Mouse (Mus musculus) embryonic facial prominence, embryonic 11.5 days (tissue): ENCODE results near the gene Dynlt1c. TPM values are rescaled to one million over a fixed set of nuclear protein-coding genes. Genes with fewer than 3 reads are reported as not detected.
"Not testable (repeated sequence)": the region's sequence is repeated elsewhere in the genome, so short reads cannot be mapped to it uniquely, and the experiment has no call there.

ENCODE experiments used
- ATAC-seq: fragments of 200-750 bp; cut with Nextera tagmentation; replicated peaks from 2 replicates; pipeline ENCODE4 v1.8.0; 2017; ENCODE audit warnings: low read depth; ENCODE audit not compliant: insufficient number of reproducible peaks, low FRiP score, low TSS enrichment
- DNase-seq: peaks from one replicate; pipeline ENCODE4 v3.0.0-alpha.2; 2015; ENCODE audit warnings: low spot score
- H3K27ac ChIP-seq: fragments of 300-500 bp; sonication (generic); replicated peaks from 2 replicates; pipeline ENCODE4 v1.5.1; 2014; ENCODE audit warnings: mild to moderate bottlenecking, low read depth, low read length, control low read depth
- H3K27me3 ChIP-seq: fragments of 300-500 bp; sonication (generic); 2 replicates; pipeline ENCODE4 v1.6.1; 2014; ENCODE audit warnings: mild to moderate bottlenecking, low read length, moderate library complexity, mixed read lengths; ENCODE audit not compliant: control insufficient read depth, insufficient read depth
- H3K36me3 ChIP-seq: fragments of 300-500 bp; sonication (generic); replicated peaks from 2 replicates; pipeline ENCODE4 v1.6.1; 2014; ENCODE audit warnings: low read depth, mild to moderate bottlenecking, low read length, moderate library complexity, mixed read lengths; ENCODE audit not compliant: control insufficient read depth, insufficient read depth
- H3K4me1 ChIP-seq: fragments of 300-500 bp; sonication (generic); 2 replicates; pipeline ENCODE4 v1.6.1; 2014; ENCODE audit warnings: low read length, mixed read lengths; ENCODE audit not compliant: control insufficient read depth, insufficient read depth
- H3K4me2 ChIP-seq: fragments of 300-500 bp; sonication (generic); 2 replicates; pipeline ENCODE4 v1.6.1; 2014; ENCODE audit warnings: low read depth, mild to moderate bottlenecking, control low read depth, low read length, moderate library complexity
- H3K4me3 ChIP-seq: fragments of 300-500 bp; sonication (generic); 2 replicates; pipeline ENCODE4 v1.5.1; 2014; ENCODE audit warnings: low read depth, low read length, control low read depth
- H3K9ac ChIP-seq: fragments of 300-500 bp; sonication (generic); replicated peaks from 2 replicates; pipeline ENCODE4 v1.6.1; 2014; ENCODE audit warnings: mild to moderate bottlenecking, control low read depth, low read length
- H3K9me3 ChIP-seq: fragments of 300-500 bp; sonication (generic); replicated peaks from 2 replicates; pipeline ENCODE4 v1.6.1; 2016; ENCODE audit warnings: mild to moderate bottlenecking, low read length, inconsistent platforms, mixed read lengths; ENCODE audit not compliant: control insufficient read depth
- WGBS: fragments of 180-500 bp; shearing (Covaris S2); extraction: QIAGEN DNeasy Blood & Tissue Kit; methylation state at CpG from one replicate; pipeline ENCODE4 v1.1.7; 2014; 5-methylcytosine and 5-hydroxymethylcytosine counted together
- polyA plus RNA-seq: library from polyadenylated mRNA; unstranded; fragments of >200 nt; fragmentation: Nextera tagmentation; extraction: Ambion mirVana; gene quantifications from 2 replicates; pipeline ENCODE4 v1.2.1, GENCODE M21; 2014

Dynlt1c gene
- 21.7 and 23.1 TPM in 2 replicates for polyA plus RNA-seq

DNA sequence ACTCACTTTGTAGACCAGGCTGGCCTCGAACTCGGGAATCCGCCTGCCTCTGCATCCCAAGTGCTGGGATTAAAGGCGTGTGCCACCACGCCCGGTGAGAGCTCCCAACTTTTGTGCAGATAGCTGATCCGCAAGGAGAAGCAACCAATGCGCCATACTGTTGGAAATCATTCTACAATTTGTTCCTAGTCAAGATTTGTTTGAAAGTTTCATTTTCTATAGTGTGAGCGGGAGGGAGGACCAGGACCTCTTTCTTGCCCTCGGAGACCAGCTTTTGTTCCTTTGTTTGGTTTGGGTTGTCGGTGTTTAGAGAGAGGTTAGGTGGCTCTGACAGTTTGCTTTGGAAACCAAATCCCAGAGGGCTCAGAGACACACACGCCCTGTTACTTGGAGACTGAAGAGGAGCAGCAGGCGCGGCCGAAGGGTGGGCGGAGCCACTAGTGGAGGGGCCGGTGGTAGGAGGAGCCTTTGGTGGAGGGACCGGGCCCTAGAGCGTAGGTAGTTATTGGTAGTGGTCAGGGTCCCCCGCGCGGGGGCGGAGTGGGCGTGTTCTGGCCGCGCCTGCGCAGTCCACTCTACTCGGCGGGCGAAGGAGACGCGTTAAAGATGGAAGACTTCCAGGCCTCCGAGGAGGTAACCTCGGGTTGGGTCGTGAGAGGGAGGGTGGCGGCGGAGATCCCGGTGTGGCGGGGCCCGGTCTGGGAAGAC is at the start of gene Dynlt1c:
TSS of gene Dynlt1c (plus strand) at position 468 of the 708 bp plus-strand sequence.
- ATAC-seq (peak; percentile 91), DNase-seq (peak; percentile 82)
- H3K27me3 ChIP-seq, H3K36me3 ChIP-seq, H3K4me1 ChIP-seq, H3K9me3 ChIP-seq, H3K9ac ChIP-seq, H3K4me3 ChIP-seq, H3K27ac ChIP-seq: not testable (repeated sequence)
- 11% methylated on average over 22 of the region's 40 CpGs for WGBS
- H3K4me2 ChIP-seq = peak within 1 kb of the TSS; percentile 23; the same call in 1 of the 2 replicates

DNA sequence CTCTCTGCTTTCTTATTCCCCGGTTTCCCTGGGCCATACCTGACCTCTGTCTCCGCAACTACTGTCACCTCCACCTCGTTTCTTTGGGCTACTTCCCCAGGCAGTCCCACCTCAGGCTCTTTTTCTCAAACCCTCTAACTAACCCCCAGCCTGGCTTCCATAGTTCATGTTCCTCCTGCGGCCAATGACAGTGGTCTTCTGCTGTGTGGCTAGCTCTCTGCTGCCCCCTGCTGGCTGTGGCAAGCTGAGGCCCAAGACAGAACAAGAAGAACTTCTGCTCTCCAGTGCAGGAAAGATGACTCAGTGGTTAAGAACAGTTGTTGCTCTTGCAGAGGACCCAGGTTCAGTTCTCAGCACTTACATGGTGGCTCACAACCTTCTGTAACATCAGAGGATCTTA is 47.7 kb upstream of the Dynlt1c start:
- not testable (repeated sequence) for H3K36me3 ChIP-seq, H3K4me1 ChIP-seq, H3K27me3 ChIP-seq, H3K9me3 ChIP-seq, ATAC-seq, H3K4me3 ChIP-seq, H3K9ac ChIP-seq, DNase-seq, H3K4me2 ChIP-seq, H3K27ac ChIP-seq
- WGBS = no CpG with 5 or more reads among the region's 4 CpGs

DNA sequence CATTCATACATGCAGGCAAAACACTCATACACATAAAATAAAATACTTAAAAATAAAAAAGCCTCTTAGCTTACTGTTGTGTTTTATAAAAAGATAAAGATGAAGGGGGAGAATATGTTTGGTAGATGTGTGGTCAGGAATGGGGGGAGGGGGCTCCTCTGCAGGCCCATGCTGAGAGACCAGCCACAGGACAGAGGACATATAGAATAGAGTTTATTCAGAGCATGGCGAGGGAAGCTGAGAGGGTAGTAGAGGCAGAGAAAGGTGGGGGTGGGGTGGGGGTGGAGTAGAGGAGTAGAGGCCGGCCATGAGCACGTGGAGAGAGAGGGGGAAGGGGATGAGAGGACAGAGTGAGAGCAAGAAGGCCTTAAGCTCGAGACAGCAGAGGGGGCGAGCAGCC is 47.2 kb upstream of the Dynlt1c start:
- H3K4me2 ChIP-seq, H3K27ac ChIP-seq, ATAC-seq, DNase-seq, H3K9me3 ChIP-seq, H3K36me3 ChIP-seq, H3K4me1 ChIP-seq, H3K4me3 ChIP-seq, H3K27me3 ChIP-seq, H3K9ac ChIP-seq: not testable (repeated sequence)
- WGBS = no CpG with 5 or more reads among the region's 5 CpGs

DNA sequence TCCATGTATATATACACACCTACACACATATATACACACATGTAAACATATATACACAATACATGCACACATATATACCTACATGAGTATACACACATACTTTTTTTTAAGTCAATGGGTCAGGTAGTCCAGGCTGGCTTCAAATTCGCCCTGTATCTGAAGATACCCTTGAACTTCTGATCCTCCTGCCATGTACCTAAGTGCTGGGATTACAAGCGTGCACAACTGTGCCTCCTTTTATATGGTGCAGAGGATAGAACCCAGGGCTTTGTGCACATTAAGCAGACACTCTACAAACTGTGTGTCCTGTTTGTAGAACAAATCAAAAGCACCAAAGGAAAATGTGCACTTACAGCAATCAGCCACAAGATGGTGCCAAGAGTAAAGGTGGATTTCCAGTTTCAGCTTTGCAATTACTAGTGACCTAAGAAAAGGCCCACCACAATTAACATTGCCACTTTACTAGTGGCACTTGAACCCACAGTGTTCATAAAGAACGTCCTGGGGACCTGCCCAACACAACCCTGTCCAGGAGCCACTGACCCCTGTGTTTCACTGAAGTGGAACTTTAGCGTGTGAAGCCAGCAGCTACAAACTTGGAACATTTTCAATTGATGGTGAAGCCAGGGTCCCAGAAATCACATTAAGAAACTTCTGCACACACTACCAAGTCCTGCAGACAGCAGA is 41.9 kb upstream of the Dynlt1c start:
- WGBS = no CpG with 5 or more reads among the region's 4 CpGs
- not testable (repeated sequence) for ATAC-seq, H3K27ac ChIP-seq, H3K36me3 ChIP-seq, H3K9ac ChIP-seq, H3K4me3 ChIP-seq, H3K27me3 ChIP-seq, H3K4me2 ChIP-seq, H3K9me3 ChIP-seq, DNase-seq, H3K4me1 ChIP-seq

DNA sequence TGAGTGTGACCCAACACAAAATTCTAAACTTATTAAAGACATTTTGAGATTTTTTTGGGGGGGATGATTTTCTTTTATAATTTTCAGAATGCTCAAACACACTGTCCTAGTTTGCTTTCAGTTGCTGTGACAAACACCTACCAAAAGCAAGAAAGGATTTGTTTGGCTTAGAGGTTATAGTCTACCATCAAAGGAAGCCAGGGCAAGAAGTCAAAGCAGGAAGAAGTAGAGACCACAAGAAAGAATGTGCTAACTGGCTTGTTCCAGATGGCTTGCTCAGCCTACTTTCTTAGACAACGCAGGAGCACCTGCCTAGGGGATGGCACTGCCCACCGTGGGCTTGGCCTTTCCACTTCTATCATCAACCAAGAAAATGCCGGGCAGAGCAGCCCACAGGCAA is 36.6 kb upstream of the Dynlt1c start:
- DNase-seq, H3K4me2 ChIP-seq, H3K4me1 ChIP-seq, H3K27ac ChIP-seq, H3K9ac ChIP-seq, ATAC-seq, H3K9me3 ChIP-seq, H3K27me3 ChIP-seq, H3K4me3 ChIP-seq, H3K36me3 ChIP-seq: not testable (repeated sequence)
- 92% methylated on average over 3 of the region's 3 CpGs for WGBS

DNA sequence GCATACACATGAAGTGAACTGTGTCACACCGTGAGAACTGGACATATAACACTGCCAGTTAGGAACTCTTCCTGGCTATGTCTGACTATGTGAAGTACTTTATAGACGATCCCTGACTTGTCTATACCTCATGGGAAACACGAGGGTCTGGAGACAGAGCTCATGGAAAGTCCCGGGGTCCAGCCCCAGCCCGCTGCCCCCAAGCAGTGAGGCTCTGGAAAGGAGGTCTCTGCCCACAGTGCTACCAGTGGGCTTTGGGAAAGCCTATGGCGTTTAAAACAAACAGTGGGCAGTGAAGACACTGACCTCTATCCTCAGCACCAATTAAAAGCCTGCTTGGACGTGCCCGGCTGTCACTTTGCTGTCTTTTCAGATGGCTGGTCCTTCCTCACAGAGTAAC is 33.6 kb upstream of the Dynlt1c start:
- H3K27ac ChIP-seq, H3K9ac ChIP-seq, H3K9me3 ChIP-seq, H3K36me3 ChIP-seq, H3K27me3 ChIP-seq, ATAC-seq, H3K4me2 ChIP-seq, H3K4me1 ChIP-seq, DNase-seq, H3K4me3 ChIP-seq: not testable (repeated sequence)
- WGBS = 55% methylated on average over 5 of the region's 8 CpGs

DNA sequence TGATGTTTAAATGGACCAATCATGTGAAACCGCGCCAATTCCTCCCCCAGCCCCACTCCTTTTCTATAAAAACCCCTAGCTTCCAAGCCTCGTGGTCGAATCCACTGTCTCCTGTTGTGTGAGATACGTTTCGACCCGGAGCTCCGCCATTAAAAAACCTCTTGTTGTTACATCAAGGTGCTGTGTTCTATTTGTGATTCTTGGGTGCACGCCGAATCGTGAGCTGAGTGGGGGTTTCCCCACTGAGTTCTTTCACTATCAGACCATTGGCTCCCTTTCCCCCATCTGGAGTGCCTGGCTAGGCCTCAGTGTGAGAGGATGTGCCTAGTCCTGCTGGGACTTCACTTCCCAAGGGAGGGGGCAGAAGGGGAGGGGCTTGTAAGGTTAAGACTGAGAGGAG is 30.2 kb upstream of the Dynlt1c start:
- H3K4me1 ChIP-seq, H3K9me3 ChIP-seq, H3K4me3 ChIP-seq, H3K4me2 ChIP-seq, H3K36me3 ChIP-seq, H3K27ac ChIP-seq, H3K27me3 ChIP-seq, H3K9ac ChIP-seq, ATAC-seq, DNase-seq: not testable (repeated sequence)
- WGBS = 89% methylated on average over 9 of the region's 11 CpGs

DNA sequence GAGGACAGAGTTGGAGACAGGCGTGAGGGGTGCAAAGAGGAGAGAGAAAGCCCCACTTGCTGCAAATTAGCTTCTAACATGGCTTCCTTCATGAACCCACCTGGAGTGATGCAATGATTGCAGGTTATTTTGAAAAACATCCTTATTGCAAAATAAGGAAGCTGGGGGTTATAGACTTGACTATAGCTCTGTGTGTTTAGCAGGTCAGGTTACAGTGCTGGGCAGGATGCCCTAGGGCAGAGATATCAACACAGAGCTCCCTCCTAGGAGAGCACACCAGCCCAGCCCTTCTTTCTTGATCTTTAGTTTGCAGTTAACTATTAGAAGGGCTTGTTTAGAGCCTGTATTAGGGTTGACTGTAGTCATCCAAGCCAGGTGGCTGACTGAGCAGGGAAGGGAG is 29.3 kb upstream of the Dynlt1c start:
- not testable (repeated sequence) for H3K4me2 ChIP-seq, ATAC-seq, H3K27ac ChIP-seq, H3K27me3 ChIP-seq, H3K36me3 ChIP-seq, H3K4me1 ChIP-seq, H3K4me3 ChIP-seq, H3K9ac ChIP-seq, H3K9me3 ChIP-seq
- no CpG with 5 or more reads among the region's 1 CpGs for WGBS
- DNase-seq = peak; percentile 10
